Mouse (Mus musculus) urinary bladder, postnatal 10 days (tissue): ENCODE data around the gene Tigd4.

Experiments used
- DNase-seq: peaks from one replicate; pipeline ENCODE4 v3.0.0; 2022; ENCODE audit warnings: low spot score

Tigd4 gene

GRCm38 (mm10) chr3:84615050-84615855 is 21.9 kb downstream of the Tigd4 start:
- no peak for DNase-seq

DNA sequence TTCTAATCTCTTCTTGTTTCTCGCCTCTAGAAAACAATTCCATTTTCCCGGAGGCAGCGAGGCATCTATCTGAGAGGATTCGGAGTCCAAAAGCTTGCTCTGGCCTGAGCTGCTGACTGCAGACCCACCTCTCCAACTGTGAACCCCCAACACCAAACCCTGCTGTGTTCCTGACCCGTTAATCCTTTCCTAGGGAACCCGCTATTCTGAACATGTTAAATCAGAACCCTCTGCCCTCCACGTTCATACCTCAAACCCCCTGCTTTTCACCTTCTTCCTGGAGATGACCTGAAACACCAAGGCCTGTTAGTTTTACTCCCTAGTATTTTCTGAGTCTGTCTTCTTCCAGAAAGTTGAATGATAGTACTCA is 22.5 kb downstream of the Tigd4 start:
- no peak for DNase-seq

GRCm38 (mm10) chr3:84618627-84619026 is 25.3 kb downstream of the Tigd4 start:
- DNase-seq, result no peak

DNA sequence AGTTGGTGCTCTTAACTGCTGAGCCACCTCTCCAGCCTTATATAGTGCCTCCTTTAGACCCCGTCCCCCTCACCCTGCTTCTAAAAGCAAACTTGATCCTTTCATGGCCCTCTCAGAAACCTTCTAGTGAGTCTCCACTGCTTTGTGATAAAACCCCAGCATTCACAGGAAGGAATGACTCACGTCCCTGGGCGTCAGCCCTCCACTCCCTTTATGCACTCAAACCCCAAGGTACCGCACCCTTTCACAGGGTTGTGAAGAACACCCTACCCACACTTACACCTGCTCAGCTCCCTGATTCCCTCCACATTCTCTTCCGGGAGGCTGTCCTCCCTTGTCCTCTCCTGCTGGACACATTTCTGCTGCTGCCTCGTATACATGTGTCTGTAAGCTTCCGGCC is 25.7 kb downstream of the Tigd4 start:
- DNase-seq, result no peak

DNA sequence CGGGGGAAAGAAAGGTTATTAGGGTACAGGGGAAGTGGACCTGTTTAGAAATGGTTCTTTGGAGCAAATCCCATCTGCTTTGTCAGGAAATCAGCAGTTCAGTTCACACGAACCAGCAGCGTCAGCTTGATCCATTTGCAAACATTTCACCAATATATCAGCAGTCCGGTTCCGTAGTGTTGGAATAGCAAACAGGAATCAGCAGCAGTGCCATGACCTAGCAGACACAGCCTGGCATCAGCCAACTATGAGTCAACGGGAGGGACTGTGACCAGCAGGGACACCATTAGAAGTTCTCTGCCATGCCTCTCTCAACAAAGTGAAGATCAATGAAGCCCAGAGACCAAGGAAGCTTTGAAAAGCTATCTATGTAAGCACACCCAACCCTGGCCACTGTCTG is 26.4 kb downstream of the Tigd4 start:
- DNase-seq, result no peak

GRCm38 (mm10) chr3:84622026-84622425 is 28.7 kb downstream of the Tigd4 start:
- no peak for DNase-seq

GRCm38 (mm10) chr3:84631586-84631985 is 38.2 kb downstream of the Tigd4 start:
- DNase-seq, result no peak

GRCm38 (mm10) chr3:84637095-84637494 is 43.7 kb downstream of the Tigd4 start:
- DNase-seq, result no peak

- DNase-seq, result no peak
Measured at GRCm38 (mm10) chr3:84637890-84638578, 44.7 kb downstream of the Tigd4 start.

DNA sequence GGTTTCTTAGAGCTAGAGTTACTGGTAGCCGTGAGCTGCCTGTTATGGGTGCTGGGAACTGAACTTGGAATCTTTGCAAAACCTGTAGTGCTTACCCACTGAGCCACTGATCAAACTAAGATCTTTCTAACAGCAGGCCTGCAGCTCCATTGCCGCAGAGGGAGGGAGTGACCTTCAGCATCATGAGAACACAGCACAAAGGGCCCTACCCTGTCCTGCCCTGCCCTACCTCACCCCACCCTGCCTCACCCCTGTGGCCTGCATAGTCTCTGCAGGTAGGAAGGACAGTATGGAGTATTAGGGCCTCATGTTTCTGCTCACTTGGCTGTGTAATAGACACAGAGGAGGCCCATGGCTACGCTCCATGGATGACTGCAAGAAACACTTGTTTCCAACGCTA is 45.5 kb downstream of the Tigd4 start:
- DNase-seq, result no peak

GRCm38 (mm10) chr3:84639767-84640500 is 46.6 kb downstream of the Tigd4 start:
- no peak for DNase-seq

DNA sequence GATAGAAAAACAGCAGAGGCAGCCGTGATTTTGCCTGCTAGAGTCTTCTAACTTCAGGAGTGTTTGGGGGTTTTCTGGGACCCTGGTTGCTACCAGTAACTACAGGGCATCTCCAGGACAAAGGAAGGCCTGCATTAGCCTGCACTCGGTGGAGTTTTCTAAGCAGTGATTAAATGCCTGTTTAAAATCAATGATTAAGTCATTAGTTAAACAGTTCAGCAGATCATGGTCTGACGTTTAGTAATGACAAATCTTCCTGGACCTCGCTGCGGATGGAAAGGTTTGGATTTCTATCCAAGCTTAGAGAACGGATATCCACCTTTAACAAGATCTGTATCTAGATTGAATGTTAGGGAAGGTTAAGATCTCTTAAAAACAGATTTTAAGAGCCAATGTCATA is 47.2 kb downstream of the Tigd4 start:
- DNase-seq, result no peak

- no peak for DNase-seq
Measured at GRCm38 (mm10) chr3:84641391-84641790, 48.0 kb downstream of the Tigd4 start.

- DNase-seq, result no peak
Measured at GRCm38 (mm10) chr3:84642942-84643341, 49.6 kb downstream of the Tigd4 start.

DNA sequence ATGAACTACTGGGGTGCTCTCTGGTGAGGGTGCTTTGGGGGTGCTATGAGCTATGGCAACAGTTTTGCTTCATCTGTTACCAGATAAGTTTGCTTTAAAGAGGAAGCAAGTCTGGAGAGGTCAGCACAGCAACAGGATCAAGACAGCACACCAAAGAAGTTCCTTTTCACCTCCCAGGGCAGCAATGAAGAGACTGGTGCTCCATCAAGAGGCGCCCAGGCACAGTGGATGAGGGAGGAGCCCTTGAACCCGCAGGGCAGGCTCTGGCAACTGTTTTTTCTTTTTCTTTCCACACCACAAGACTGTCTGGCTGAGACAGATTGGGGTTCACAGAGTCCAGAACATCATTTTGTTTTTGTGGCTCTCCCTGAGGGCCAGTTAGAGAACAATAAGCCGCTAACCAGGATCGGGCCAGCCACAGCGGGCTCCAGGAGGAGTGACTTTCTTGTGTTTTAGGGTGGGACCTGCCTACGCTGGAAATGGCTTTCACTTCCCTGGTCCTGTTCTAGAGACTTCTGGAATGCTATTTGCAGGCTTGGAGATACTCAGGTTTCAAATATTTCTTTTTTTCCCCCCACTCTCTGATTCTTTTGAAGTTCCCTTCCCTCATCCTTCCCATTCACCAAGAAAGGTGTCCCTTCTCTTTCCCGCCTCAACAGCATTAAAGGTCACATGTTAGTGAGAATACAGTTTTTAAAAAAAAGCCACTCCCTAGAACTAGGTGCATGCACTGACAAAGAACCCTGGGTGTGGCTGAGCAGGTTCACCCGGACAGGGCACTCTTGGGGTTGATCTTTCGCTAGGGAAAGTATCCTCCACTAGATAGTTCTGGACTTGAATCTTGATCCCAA is 52.0 kb downstream of the Tigd4 start:
- DNase-seq, result no peak

DNA sequence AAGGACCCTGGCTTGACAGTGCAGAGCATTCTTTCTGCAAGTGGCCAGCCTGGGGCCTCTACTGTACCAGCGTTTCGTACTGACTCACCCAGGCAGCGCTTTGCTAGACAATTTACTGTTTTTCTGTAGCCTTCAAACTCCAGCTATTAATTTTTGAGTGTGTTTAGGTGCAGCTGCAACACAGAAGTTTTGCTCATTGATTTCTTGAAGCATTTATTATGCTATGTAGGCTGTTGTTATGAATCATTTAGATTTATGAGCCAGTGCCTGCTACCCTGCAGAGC is 52.6 kb downstream of the Tigd4 start:
- DNase-seq, result no peak

DNA sequence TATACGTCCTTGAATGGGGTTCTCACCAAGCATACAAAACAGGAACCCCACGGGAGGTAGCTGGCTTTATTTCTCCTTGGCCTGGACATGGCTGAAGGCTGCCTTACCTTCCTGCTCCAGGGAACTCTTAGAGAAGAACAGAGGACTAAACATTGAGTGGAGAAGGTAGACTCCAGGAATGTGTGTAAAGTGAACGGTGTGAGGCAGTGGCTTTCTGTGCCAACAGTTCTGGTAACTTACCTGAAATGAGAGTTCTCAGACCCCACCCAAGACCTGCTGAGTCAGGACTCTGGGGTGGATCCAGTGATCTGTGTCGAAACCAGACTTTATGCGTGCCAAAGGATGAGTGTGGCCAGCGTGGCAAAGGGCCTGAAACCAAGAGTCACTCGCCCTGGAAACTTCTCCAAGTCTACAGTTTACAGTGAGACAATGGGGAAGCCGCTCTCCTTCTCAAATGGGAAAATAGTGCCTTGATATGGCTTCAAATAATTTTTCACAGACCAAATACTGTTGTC is 53.0 kb downstream of the Tigd4 start:
- no peak for DNase-seq
